Mouse (Mus musculus) liver, postnatal 0 days (tissue): ENCODE results near the gene Vsnl1. TPM values are rescaled to one million over a fixed set of nuclear protein-coding genes. Genes with fewer than 3 reads are reported as not detected.
A peak's percentile ranks its signal among the peaks of the same experiment; 100 is the strongest.

Experiments
- ATAC-seq: fragments of 200-750 bp; cut with Nextera tagmentation; 2 replicates; pipeline ENCODE4 v1.8.0; 2017; ENCODE audit warnings: mild to moderate bottlenecking, moderate library complexity
- DNase-seq: peaks from one replicate; pipeline ENCODE4 v3.0.0-alpha.2; 2016
- H3K27ac ChIP-seq: fragments of 300-500 bp; sonication (generic); 2 replicates; pipeline ENCODE4 v1.5.1; 2014; ENCODE audit warnings: antibody characterized with exemption, moderate library complexity, mild to moderate bottlenecking, low read depth
- H3K27me3 ChIP-seq: fragments of 300-500 bp; sonication (generic); 2 replicates; pipeline ENCODE4 v1.6.1; 2014; ENCODE audit warnings: low read length, control low read depth, mixed read lengths; ENCODE audit not compliant: insufficient read depth
- H3K36me3 ChIP-seq: fragments of 300-500 bp; sonication (generic); replicated peaks from 2 replicates; pipeline ENCODE4 v1.6.1; 2014; ENCODE audit warnings: mild to moderate bottlenecking, control low read depth, low read length, moderate library complexity, mixed read lengths; ENCODE audit not compliant: insufficient read depth
- H3K4me1 ChIP-seq: fragments of 300-500 bp; sonication (generic); 2 replicates; pipeline ENCODE4 v1.6.1; 2014; ENCODE audit warnings: antibody characterized with exemption, mild to moderate bottlenecking, control low read depth; ENCODE audit not compliant: insufficient read depth
- H3K4me2 ChIP-seq: fragments of 300-500 bp; sonication (generic); 2 replicates; pipeline ENCODE4 v1.6.1; 2014; ENCODE audit warnings: low read depth, mild to moderate bottlenecking, low read length, moderate library complexity, mixed read lengths
- H3K4me3 ChIP-seq: fragments of 300-500 bp; sonication (generic); 2 replicates; pipeline ENCODE4 v1.5.1; 2014; ENCODE audit warnings: low read depth, low read length
- H3K9ac ChIP-seq: fragments of 300-500 bp; sonication (generic); replicated peaks from 2 replicates; pipeline ENCODE4 v1.6.1; 2014; ENCODE audit warnings: mild to moderate bottlenecking, moderate library complexity
- H3K9me3 ChIP-seq: fragments of 300-500 bp; sonication (generic); 2 replicates; pipeline ENCODE4 v1.6.1; 2016; ENCODE audit warnings: mild to moderate bottlenecking, control low read depth, low read length, mixed read lengths
- CTCF ChIP-seq: sonication (generic); IDR thresholded peaks from 2 replicates; pipeline ENCODE4 v1.5.1; 2016; ENCODE audit warnings: antibody characterized with exemption, low read depth
- EP300 ChIP-seq: IDR thresholded peaks from 2 replicates; pipeline ENCODE4 v1.6.1; 2016; ENCODE audit warnings: antibody characterized with exemption, low read depth, mild to moderate bottlenecking
- WGBS: fragments of 180-500 bp; shearing (Covaris S2); extraction: QIAGEN DNeasy Blood & Tissue Kit; methylation state at CpG from one replicate; pipeline ENCODE4 v1.1.7; 2014; ENCODE audit not compliant: insufficient replicate concordance; 5-methylcytosine and 5-hydroxymethylcytosine counted together
- polyA plus RNA-seq: library from polyadenylated mRNA; unstranded; fragments of >200 nt; fragmentation: Nextera tagmentation; extraction: Ambion mirVana; gene quantifications from 2 replicates; pipeline ENCODE4 v1.2.1, GENCODE M21; 2015

Gene Vsnl1
- not detected in 2 replicates for polyA plus RNA-seq

GRCm38 (mm10) chr12:11436497-11437265 is at the start of gene Vsnl1:
Gene Vsnl1, minus strand, starts transcription at chr12:11436613.
- no peak for TF ChIP-seq EP300
- no peak for TF ChIP-seq CTCF
- Histone ChIP-seq H3K36me3 (no peaks in the 10 kb centered on the region), H3K4me3 (peak within 1 kb of the TSS; percentile 15; the same call in 1 of the 2 replicates), H3K9me3 (no peaks in the 10 kb centered on the region), H3K27ac (no peak within 1 kb of the TSS), H3K9ac (no peak within 1 kb of the TSS), H3K4me2 (peak within 1 kb of the TSS; percentile 42), H3K27me3 (peaks cover 39% of the 10 kb centered on the region), H3K4me1 (no peaks in the 10 kb centered on the region)
- 5% methylated on average over 34 of the region's 34 CpGs for WGBS
- ATAC-seq (no peak), DNase-seq (peak; percentile 15)

- WGBS: 75% methylated on average over 4 of the region's 4 CpGs
These were observed 20.2 kb upstream of the Vsnl1 start for GRCm38 (mm10) chr12:11456632-11457031.

GRCm38 (mm10) chr12:11456213-11456612 is 19.8 kb upstream of the Vsnl1 start:
- peak overlapping the region; percentile 68 for H3K4me2 ChIP-seq
- no peak overlapping the region for H3K27ac ChIP-seq
- H3K36me3 ChIP-seq: no peaks in the 10 kb centered on the region
- DNase-seq (no peak), ATAC-seq (peak; percentile 15; the same call in 1 of the 2 replicates)
- H3K9ac ChIP-seq: peak overlapping the region; percentile 13; the same call in 1 of the 2 replicates
- peak overlapping the region; percentile 40 for H3K4me3 ChIP-seq
- no peaks in the 10 kb centered on the region for H3K9me3 ChIP-seq
- H3K27me3 ChIP-seq: peaks cover 14% of the 10 kb centered on the region
- peaks cover 5% of the 10 kb centered on the region for H3K4me1 ChIP-seq
- TF ChIP-seq EP300 (no peak), CTCF (no peak)
- WGBS: 5% methylated on average over 11 of the region's 11 CpGs

More at GRCm38 (mm10) chr12:11456632-11457031, 20.2 kb upstream of the Vsnl1 start:
- H3K4me1 ChIP-seq: peaks cover 5% of the 10 kb centered on the region
- H3K4me3 ChIP-seq: no peak overlapping the region
- ATAC-seq (no peak), DNase-seq (no peak)
- peaks cover 14% of the 10 kb centered on the region for H3K27me3 ChIP-seq
- H3K36me3 ChIP-seq: no peaks in the 10 kb centered on the region
- H3K9ac ChIP-seq: no peak overlapping the region
- H3K9me3 ChIP-seq: no peaks in the 10 kb centered on the region
- TF ChIP-seq CTCF (no peak), EP300 (no peak)
- H3K27ac ChIP-seq: no peak overlapping the region
- H3K4me2 ChIP-seq: 0 out of 2 replicates have a peak overlapping the region, but pooled peaks have one; percentile 68

GRCm38 (mm10) chr12:11455549-11456194 is 19.3 kb upstream of the Vsnl1 start, which contains the start of gene Rad51ap2:
Gene Rad51ap2, plus strand, starts transcription at chr12:11456079.
- 2% methylated on average over 38 of the region's 40 CpGs for WGBS
- peaks cover 14% of the 10 kb centered on the region for H3K27me3 ChIP-seq
- H3K4me2 ChIP-seq: peak within 1 kb of the TSS; percentile 68
- peak; percentile 100 for ATAC-seq
- TF ChIP-seq CTCF: no peak
- no peak for TF ChIP-seq EP300
- peak; percentile 92 for DNase-seq
- H3K27ac ChIP-seq: no peak within 1 kb of the TSS
- H3K9ac ChIP-seq: peak within 1 kb of the TSS; percentile 13; the same call in 1 of the 2 replicates
- H3K4me1 ChIP-seq: peaks cover 5% of the 10 kb centered on the region
- H3K4me3 ChIP-seq: peak within 1 kb of the TSS; percentile 40
- H3K36me3 ChIP-seq: no peaks in the 10 kb centered on the region
- no peaks in the 10 kb centered on the region for H3K9me3 ChIP-seq

GRCm38 (mm10) chr12:11454146-11454545 is 17.7 kb upstream of the Vsnl1 start:
- TF ChIP-seq EP300 (no peak), CTCF (no peak)
- Histone ChIP-seq H3K27me3 (peaks cover 14% of the 10 kb centered on the region), H3K9ac (no peak overlapping the region), H3K9me3 (no peaks in the 10 kb centered on the region), H3K27ac (no peak overlapping the region), H3K4me1 (peaks cover 5% of the 10 kb centered on the region), H3K4me3 (no peak overlapping the region), H3K36me3 (no peaks in the 10 kb centered on the region), H3K4me2 (no peak overlapping the region)
- WGBS: 63% methylated on average over 5 of the region's 5 CpGs
- no peak for ATAC-seq
- DNase-seq: no peak

GRCm38 (mm10) chr12:11437907-11438447 is 1.6 kb upstream of the Vsnl1 start:
- Histone ChIP-seq H3K36me3 (no peaks in the 10 kb centered on the region), H3K27me3 (peaks cover 39% of the 10 kb centered on the region), H3K4me1 (no peaks in the 10 kb centered on the region), H3K4me2 (peak overlapping the region; percentile 29; the same call in 1 of the 2 replicates), H3K9me3 (no peaks in the 10 kb centered on the region), H3K9ac (no peak overlapping the region), H3K4me3 (no peak overlapping the region), H3K27ac (no peak overlapping the region)
- 31% methylated on average over 23 of the region's 23 CpGs for WGBS
- ATAC-seq (no peak), DNase-seq (no peak)
- TF ChIP-seq CTCF (no peak), EP300 (no peak)
